Mouse (Mus musculus): ENCODE results near the gene Slc16a13.

DNA sequence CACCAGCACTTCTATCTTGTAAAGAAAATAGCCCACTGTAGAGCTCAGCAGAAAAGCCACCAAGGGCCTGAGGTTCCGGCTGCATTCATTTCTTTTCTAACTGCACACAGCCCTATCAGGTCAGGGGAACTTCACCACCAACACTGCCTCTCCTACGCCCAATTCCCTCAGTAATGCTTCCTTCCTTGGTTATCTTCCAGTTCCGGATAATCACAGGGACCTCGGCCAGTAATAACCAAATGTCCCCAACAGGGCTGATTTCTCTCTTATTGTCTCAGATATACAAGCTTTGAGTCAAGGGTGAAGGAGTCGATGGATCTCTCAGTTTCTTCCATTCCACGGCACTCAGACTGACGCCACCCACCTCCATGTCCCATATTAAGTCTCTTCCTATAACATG lies 13.6 kb downstream of the Slc16a13 start:
- TF ChIP-seq GATA1 (IDR thresholded peaks at IDR 0.05; ENCODE audit: borderline replicate concordance, low read length) (no peak), FLI1 (IDR thresholded peaks at IDR 0.05; ENCODE audit: low read length) (no peak)

Data from megakaryocyte, embryonic 14.5 days (primary cell).